Comparison of ENCODE assay signal across 9 mouse cellular contexts in the genomic region with DNA sequence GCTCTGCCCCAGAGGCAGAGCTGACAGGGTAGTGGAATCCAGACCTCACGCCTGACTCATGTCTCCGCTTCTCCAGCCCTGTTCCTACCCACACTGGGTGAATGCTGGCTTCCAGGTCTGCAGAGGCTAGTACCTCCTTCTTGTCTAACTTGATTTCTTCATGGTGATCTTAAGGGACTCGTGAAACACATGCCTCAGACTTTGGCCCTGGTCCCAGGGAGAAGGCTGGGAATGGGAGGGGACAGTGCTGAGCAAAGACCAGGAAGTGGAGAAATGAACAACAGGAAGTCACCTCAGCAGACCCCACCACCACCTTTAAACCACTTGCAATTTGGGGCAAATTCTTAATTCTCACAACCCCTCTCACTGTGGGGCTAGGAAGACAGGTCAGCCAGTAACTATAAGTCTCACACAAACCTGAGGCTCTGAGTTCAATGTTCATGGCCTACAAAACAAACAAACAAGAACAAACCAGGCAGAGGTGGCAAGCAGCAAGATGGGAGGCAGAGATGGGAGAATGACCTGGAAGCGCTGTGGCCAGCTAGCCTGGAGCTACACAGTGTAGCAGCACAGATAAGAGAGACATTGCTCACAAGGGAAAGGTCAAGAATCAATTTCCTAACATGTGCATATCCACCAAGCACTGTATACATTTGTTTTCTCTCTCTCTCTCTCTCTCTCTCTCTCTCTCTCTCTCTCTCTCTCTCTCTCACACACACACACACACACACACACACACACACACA.
DNase-seq lines count a peak whose midpoint lies in the region; ATAC-seq and TF ChIP-seq lines count a peak whose summit lies in the region.
"Had no signal": no experiment of that assay in that cellular context is flagged by ENCODE, and none has a peak within 500 bp of the region (broad histone marks: within the 10 kb centered on the region; RNA-seq: fewer than 3 reads in every experiment).

No protein-coding gene starts in this region.

- ATAC-seq in kidney, embryonic 14.5 days (ENCODE audit: low FRiP score, low TSS enrichment), result 0 out of 2 replicates have a peak, but pooled peaks have one; percentile 57
- ATAC-seq in stomach, embryonic 16.5 days (ENCODE audit: insufficient read depth, low FRiP score), result 0 out of 2 replicates have a peak, but pooled peaks have one; percentile 11

- no peak for TF ChIP-seq CTCF in lung, adult 2 months (IDR thresholded peaks at IDR 0.05; ENCODE audit: insufficient read depth, low read length)

- peaks cover 16% of the 10 kb centered on the region for H3K4me1 ChIP-seq in lung, adult 2 months (ENCODE audit: control insufficient read depth, insufficient read depth, low read length)
- no peaks in the 10 kb centered on the region for H3K4me1 ChIP-seq in kidney, embryonic 14.5 days (ENCODE audit: control insufficient read depth, insufficient read depth, low read length)
- no peaks in the 10 kb centered on the region for H3K4me1 ChIP-seq in stomach, embryonic 16.5 days (ENCODE audit: control insufficient read depth, insufficient read depth, low read length)

- no peak overlapping the region for H3K27ac ChIP-seq in kidney, embryonic 14.5 days (ENCODE audit: low read depth, low read length)
- H3K27ac ChIP-seq in stomach, embryonic 16.5 days (ENCODE audit: low read length), result no peak overlapping the region

- DNase-seq in lung, adult 18-20 months, result peak; percentile 69 to 74
- DNase-seq in lung, adult 2 months, result no peak
- DNase-seq in heart, adult 9 months (ENCODE audit: low spot score in 2 of 2), result peak; percentile 73 to 76
- DNase-seq in layer of hippocampus, postnatal 36 days, result no peak
- no peak for DNase-seq in cerebellum, adult 8-10 months
- no peak for DNase-seq in B cell, adult 2 months

- no peak overlapping the region for H3K4me2 ChIP-seq in kidney, embryonic 14.5 days (replicated peaks; ENCODE audit: low read depth, low read length)
- H3K4me2 ChIP-seq in stomach, embryonic 16.5 days (ENCODE audit: low read depth, low read length), result no peak overlapping the region

- WGBS in lung, adult 2 months, result 46% methylated on average over 4 of the region's 4 CpGs
- 66% methylated on average over 4 of the region's 4 CpGs for WGBS in kidney, embryonic 14.5 days
- WGBS in stomach, embryonic 16.5 days, result 73% methylated on average over 4 of the region's 4 CpGs

- H3K27me3 ChIP-seq in kidney, embryonic 14.5 days (ENCODE audit: control insufficient read depth, insufficient read depth, low read length), result no peaks in the 10 kb centered on the region
- H3K27me3 ChIP-seq in stomach, embryonic 16.5 days (ENCODE audit: control insufficient read depth, insufficient read depth, low read length), result no peaks in the 10 kb centered on the region
- H3K27me3 ChIP-seq: CH12.LX had no signal

- no peaks in the 10 kb centered on the region for H3K36me3 ChIP-seq in kidney, embryonic 14.5 days (ENCODE audit: control insufficient read depth, insufficient read depth, low read length)
- no peaks in the 10 kb centered on the region; the same call in 1 of the 2 replicates for H3K36me3 ChIP-seq in stomach, embryonic 16.5 days (ENCODE audit: control insufficient read depth, insufficient read depth, low read length)

- H3K4me3 ChIP-seq in lung, adult 2 months (replicated peaks; ENCODE audit: extremely low read depth, low read depth, low read length), result no peak overlapping the region
- H3K4me3 ChIP-seq in kidney, embryonic 14.5 days (ENCODE audit: low read length), result no peak overlapping the region
- H3K4me3 ChIP-seq in stomach, embryonic 16.5 days (replicated peaks; ENCODE audit: low read length), result no peak overlapping the region

- TF ChIP-seq POLR2A in lung, adult 2 months (IDR thresholded peaks at IDR 0.05; ENCODE audit: borderline replicate concordance, extremely low read depth, low read depth, low read length), result no peak

- no peaks in the 10 kb centered on the region for H3K9me3 ChIP-seq in kidney, embryonic 14.5 days (ENCODE audit: control insufficient read depth, low read length)
- H3K9me3 ChIP-seq in stomach, embryonic 16.5 days (replicated peaks; ENCODE audit: control insufficient read depth, low read length), result 0 out of 2 replicates have a peak, but pooled peaks cover 3% of the 10 kb centered on the region

- no peak overlapping the region for H3K9ac ChIP-seq in kidney, embryonic 14.5 days (ENCODE audit: low read depth, low read length)
- no peak overlapping the region for H3K9ac ChIP-seq in stomach, embryonic 16.5 days (ENCODE audit: low read length)

Comparison
In these comparisons a context has a peak if more than half of its experiments do, and no peak if none do; other contexts are left out.
1. DNase-seq: peak in lung, adult 18-20 months (2 of 2) and heart, adult 9 months (2 of 2); none in lung, adult 2 months (single experiment), layer of hippocampus, postnatal 36 days (0 of 2), cerebellum, adult 8-10 months (single experiment) and B cell, adult 2 months (0 of 2).